Mouse (Mus musculus): ENCODE results near the gene Cidec. TPM values are rescaled to one million over a fixed set of nuclear protein-coding genes. Genes with fewer than 3 reads are reported as not detected.
A peak's percentile ranks its signal among the peaks of the same experiment; 100 is the strongest.

Cidec gene
- polyA plus RNA-seq, 1 experiment from 2014 or later = not detected

DNA sequence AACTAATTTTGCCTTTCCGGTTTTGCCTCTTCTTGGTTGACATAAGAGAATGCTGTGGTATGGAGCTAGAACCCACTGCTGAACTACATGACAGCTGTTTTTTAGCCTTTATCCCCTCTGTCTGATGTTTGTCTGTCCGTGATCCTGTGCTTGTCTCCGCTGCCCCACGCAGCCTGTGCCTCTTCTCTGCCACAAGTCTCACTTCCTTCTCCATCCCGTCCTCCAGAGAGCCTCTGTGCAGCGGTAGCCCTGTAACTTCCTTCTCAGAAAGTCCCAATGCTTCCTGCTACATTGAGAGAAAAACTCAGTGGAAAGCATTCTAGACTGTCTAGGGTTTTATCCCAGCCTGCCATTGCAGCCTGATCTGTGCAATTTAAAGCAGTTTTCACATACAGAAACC, 56.3 kb downstream of the Cidec start:
- H3K4me3 ChIP-seq = peak overlapping the region; percentile 90
- no peaks in the 10 kb centered on the region for H3K9me3 ChIP-seq
- WGBS = 87% methylated on average over 6 of the region's 6 CpGs
- no peaks in the 10 kb centered on the region for H3K27me3 ChIP-seq
- H3K36me3 ChIP-seq = peaks cover 53% of the 10 kb centered on the region
- peak overlapping the region; percentile 98 for H3K4me2 ChIP-seq (replicated peaks)
- no peak overlapping the region for H3K27ac ChIP-seq (replicated peaks)
- no peak for ATAC-seq (ENCODE audit: low FRiP score, low read depth)
- peaks cover 21% of the 10 kb centered on the region for H3K4me1 ChIP-seq
- H3K9ac ChIP-seq (replicated peaks) = 0 out of 2 replicates have a peak overlapping the region, but pooled peaks have one; percentile 94

- Histone ChIP-seq H3K9me3 (no peaks in the 10 kb centered on the region), H3K27ac (replicated peaks) (peak within 1 kb of the TSS; percentile 95), H3K36me3 (peaks cover 51% of the 10 kb centered on the region), H3K4me2 (replicated peaks) (peak within 1 kb of the TSS; percentile 98), H3K9ac (replicated peaks) (peak within 1 kb of the TSS; percentile 94), H3K4me1 (peaks cover 21% of the 10 kb centered on the region), H3K27me3 (no peaks in the 10 kb centered on the region), H3K4me3 (peak within 1 kb of the TSS; percentile 90)
- under 1% methylated on average over 58 of the region's 61 CpGs for WGBS
- ATAC-seq (ENCODE audit: low FRiP score, low read depth) = peak; percentile 94
Measured at GRCm38 (mm10) chr6:113377496-113378385, 57.8 kb downstream of the Cidec start, which contains the start of the genes Tada3 and Arpc4. Tada3 (minus strand) TSS chr6:113377883. Arpc4 (plus strand) TSS chr6:113378115.

DNA sequence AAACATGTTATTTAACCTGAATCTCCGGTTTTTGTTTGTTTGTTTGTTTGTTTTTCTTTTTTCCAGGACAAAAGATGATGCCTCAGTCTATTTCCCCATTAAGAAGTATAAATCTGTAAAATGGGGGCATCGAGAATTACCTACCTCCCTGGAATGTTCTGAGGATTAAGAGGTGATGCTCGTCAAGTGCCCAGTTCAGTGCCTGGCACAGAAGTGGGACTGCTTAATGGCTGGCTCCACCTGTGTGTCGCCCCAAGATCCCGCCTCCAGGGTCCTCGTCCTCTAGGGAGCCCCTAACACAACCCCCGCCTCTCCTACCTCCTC, 58.4 kb downstream of the Cidec start:
- H3K27me3 ChIP-seq = no peaks in the 10 kb centered on the region
- ATAC-seq (ENCODE audit: low FRiP score, low read depth) = no peak
- peak overlapping the region; percentile 90 for H3K4me3 ChIP-seq
- H3K36me3 ChIP-seq = peaks cover 55% of the 10 kb centered on the region
- peak overlapping the region; percentile 98 for H3K4me2 ChIP-seq (replicated peaks)
- H3K27ac ChIP-seq (replicated peaks) = peak overlapping the region; percentile 95
- peaks cover 21% of the 10 kb centered on the region for H3K4me1 ChIP-seq
- no peaks in the 10 kb centered on the region for H3K9me3 ChIP-seq
- peak overlapping the region; percentile 94 for H3K9ac ChIP-seq (replicated peaks)
- 9% methylated on average over 7 of the region's 7 CpGs for WGBS

Small RNAs within 50 kb of the gene (microRNA-seq; reads per million reads assigned to microRNA genes)
- gene Gm24387 = not detected

Other genes with a start within 250 kb of the Cidec start
- 38.7 and 46.3 TPM in 2 replicates for gene Lhfpl4, start 240.4 kb downstream of the Cidec start, polyA plus RNA-seq (2016; fragmentation: Nextera tagmentation; extraction: Ambion mirVana)
- gene Mtmr14, start 197.9 kb downstream of the Cidec start, polyA plus RNA-seq (2016; fragmentation: Nextera tagmentation; extraction: Ambion mirVana) = 48.1 and 48.7 TPM in 2 replicates
- gene Cpne9, start 153.5 kb downstream of the Cidec start, polyA plus RNA-seq (2016; fragmentation: Nextera tagmentation; extraction: Ambion mirVana) = 0.22 and 0.34 TPM in 2 replicates
- 29.6 and 31.2 TPM in 2 replicates for gene Brpf1, start 128.6 kb downstream of the Cidec start, polyA plus RNA-seq (2016; fragmentation: Nextera tagmentation; extraction: Ambion mirVana)
- gene Ogg1, start 108.8 kb downstream of the Cidec start, polyA plus RNA-seq (2016; fragmentation: Nextera tagmentation; extraction: Ambion mirVana) = 11.7 and 13.6 TPM in 2 replicates
- gene Camk1, start 91.8 kb downstream of the Cidec start, polyA plus RNA-seq (2016; fragmentation: Nextera tagmentation; extraction: Ambion mirVana) = 66.5 and 67.4 TPM in 2 replicates
- gene Tada3, start 57.9 kb downstream of the Cidec start, polyA plus RNA-seq (2016; fragmentation: Nextera tagmentation; extraction: Ambion mirVana) = 63.2 and 64.5 TPM in 2 replicates
- gene Arpc4, start 57.6 kb downstream of the Cidec start, polyA plus RNA-seq (2016; fragmentation: Nextera tagmentation; extraction: Ambion mirVana) = 332 and 360 TPM in 2 replicates
- gene Ttll3, start 46.5 kb downstream of the Cidec start, polyA plus RNA-seq (2016; fragmentation: Nextera tagmentation; extraction: Ambion mirVana) = 6.3 and 7.9 TPM in 2 replicates
- gene Rpusd3, start 16.4 kb downstream of the Cidec start, polyA plus RNA-seq (2016; fragmentation: Nextera tagmentation; extraction: Ambion mirVana) = 24.3 and 26.7 TPM in 2 replicates
- 73.4 and 74.9 TPM in 2 replicates for gene Jagn1, start 6.8 kb upstream of the Cidec start, polyA plus RNA-seq (2016; fragmentation: Nextera tagmentation; extraction: Ambion mirVana)
- gene Il17re, start 22.7 kb upstream of the Cidec start, polyA plus RNA-seq (2016; fragmentation: Nextera tagmentation; extraction: Ambion mirVana) = 0.51 and 0.93 TPM in 2 replicates
- 4.3 and 6.3 TPM in 2 replicates for gene Il17rc, start 35.7 kb upstream of the Cidec start, polyA plus RNA-seq (2016; fragmentation: Nextera tagmentation; extraction: Ambion mirVana)
- gene Creld1, start 47.5 kb upstream of the Cidec start, polyA plus RNA-seq (2016; fragmentation: Nextera tagmentation; extraction: Ambion mirVana) = 44.0 and 49.1 TPM in 2 replicates
- gene Prrt3, start 66.2 kb upstream of the Cidec start, polyA plus RNA-seq (2016; fragmentation: Nextera tagmentation; extraction: Ambion mirVana) = 2.5 and 2.8 TPM in 2 replicates
- gene Emc3, start 95.9 kb upstream of the Cidec start, polyA plus RNA-seq (2016; fragmentation: Nextera tagmentation; extraction: Ambion mirVana) = 81.3 and 87.7 TPM in 2 replicates
- 12.7 and 13.0 TPM in 2 replicates for gene Fancd2, start 95.9 kb upstream of the Cidec start, polyA plus RNA-seq (2016; fragmentation: Nextera tagmentation; extraction: Ambion mirVana)
- 0.22 TPM in 1 of 2 replicates, not detected in the other for gene Fancd2os, start 165.0 kb upstream of the Cidec start, polyA plus RNA-seq (2016; fragmentation: Nextera tagmentation; extraction: Ambion mirVana)
- gene Brk1, start 169.0 kb upstream of the Cidec start, polyA plus RNA-seq (2016; fragmentation: Nextera tagmentation; extraction: Ambion mirVana) = 184 and 196 TPM in 2 replicates
- gene Vhl, start 188.2 kb upstream of the Cidec start, polyA plus RNA-seq (2016; fragmentation: Nextera tagmentation; extraction: Ambion mirVana) = 55.1 and 56.3 TPM in 2 replicates
- 1.4 and 2.3 TPM in 2 replicates for gene Irak2, start 202.7 kb upstream of the Cidec start, polyA plus RNA-seq (2016; fragmentation: Nextera tagmentation; extraction: Ambion mirVana)

Data from midbrain, embryonic 12.5 days (tissue).